Mouse (Mus musculus) midbrain, embryonic 12.5 days (tissue): ENCODE results near the gene Wdr11. TPM values are rescaled to one million over a fixed set of nuclear protein-coding genes. Genes with fewer than 3 reads are reported as not detected.

ENCODE experiments used
- ATAC-seq: fragments of 200-750 bp; cut with Nextera tagmentation; 2 replicates; pipeline ENCODE4 v1.8.0; 2017; ENCODE audit warnings: low read depth, moderate TSS enrichment, moderate library complexity; ENCODE audit not compliant: low FRiP score
- H3K27ac ChIP-seq: fragments of 300-500 bp; sonication (generic); replicated peaks from 2 replicates; pipeline ENCODE4 v1.5.1; 2016; ENCODE audit warnings: mild to moderate bottlenecking
- H3K27me3 ChIP-seq: fragments of 300-500 bp; sonication (generic); 2 replicates; pipeline ENCODE4 v1.6.1; 2016; ENCODE audit warnings: mild to moderate bottlenecking
- H3K36me3 ChIP-seq: fragments of 300-500 bp; sonication (generic); 2 replicates; pipeline ENCODE4 v1.6.1; 2016
- H3K4me1 ChIP-seq: fragments of 300-500 bp; sonication (generic); 2 replicates; pipeline ENCODE4 v1.6.1; 2016
- H3K4me2 ChIP-seq: fragments of 300-500 bp; sonication (generic); replicated peaks from 2 replicates; pipeline ENCODE4 v1.6.1; 2016; ENCODE audit warnings: mild to moderate bottlenecking, moderate library complexity
- H3K4me3 ChIP-seq: fragments of 300-500 bp; sonication (generic); 2 replicates; pipeline ENCODE4 v1.5.1; 2016; ENCODE audit warnings: mild to moderate bottlenecking
- H3K9ac ChIP-seq: fragments of 300-500 bp; sonication (generic); replicated peaks from 2 replicates; pipeline ENCODE4 v1.6.1; 2016; ENCODE audit warnings: mild to moderate bottlenecking, moderate library complexity
- H3K9me3 ChIP-seq: fragments of 300-500 bp; sonication (generic); 2 replicates; pipeline ENCODE4 v1.6.1; 2016; ENCODE audit warnings: mild to moderate bottlenecking
- WGBS: fragments of 180-500 bp; shearing (Covaris S2); methylation state at CpG from one replicate; pipeline ENCODE4 v1.1.7; 2016; 5-methylcytosine and 5-hydroxymethylcytosine counted together
- polyA plus RNA-seq: library from polyadenylated mRNA; unstranded; fragments of >200 nt; fragmentation: Nextera tagmentation; extraction: Ambion mirVana; gene quantifications from 2 replicates; pipeline ENCODE4 v1.2.1, GENCODE M21; 2016

Wdr11 gene
- polyA plus RNA-seq, 1 experiment from 2014 or later = 45.0 TPM

DNA sequence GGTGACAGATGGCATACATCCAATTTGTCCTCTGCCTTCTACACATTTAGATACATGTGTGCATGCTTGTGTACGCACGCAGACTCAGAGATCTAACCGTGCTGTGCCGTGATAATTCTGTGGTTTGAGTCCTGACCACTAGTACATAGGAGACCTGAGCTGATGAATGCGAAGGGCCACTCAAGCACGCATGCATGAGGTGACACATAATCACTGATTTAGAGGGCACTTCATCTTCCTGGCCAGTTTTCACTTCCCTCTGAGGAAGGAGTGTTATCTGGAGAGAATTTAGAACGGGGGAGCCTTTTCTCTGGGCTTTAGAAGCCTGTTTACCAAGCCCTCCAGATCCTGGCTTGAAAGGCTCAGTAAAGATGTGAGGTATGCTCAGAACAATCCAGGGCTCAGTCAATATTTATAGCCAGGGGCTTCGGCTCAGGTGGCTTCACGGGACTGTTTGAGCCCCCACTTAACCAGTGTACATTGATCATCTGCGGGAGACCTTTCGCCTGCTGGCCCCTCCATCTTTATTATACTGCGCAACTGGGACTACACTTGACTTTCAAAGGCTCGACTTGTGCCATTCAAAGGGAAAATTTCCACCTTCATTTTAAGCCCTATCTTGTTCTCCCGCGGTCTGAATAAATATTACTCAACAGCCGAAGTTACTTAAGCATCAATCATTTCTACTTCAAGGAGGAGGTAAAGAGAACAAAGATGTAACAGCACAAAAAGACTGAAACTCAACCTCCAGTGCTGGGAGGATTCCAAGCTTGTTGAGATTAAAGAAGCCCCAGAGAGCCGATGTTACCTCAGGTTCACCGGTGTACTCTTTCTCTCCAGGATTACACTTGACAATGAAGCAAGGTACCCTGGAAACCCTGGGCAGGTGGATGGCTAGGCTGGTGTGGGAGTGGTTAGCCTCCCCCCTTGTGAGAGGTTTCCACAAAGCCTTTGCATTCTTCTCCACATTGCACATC is 80.3 kb downstream of the Wdr11 start:
- H3K9ac ChIP-seq = no peak overlapping the region
- 82% methylated on average over 18 of the region's 18 CpGs for WGBS
- no peaks in the 10 kb centered on the region for H3K9me3 ChIP-seq
- peaks cover 10% of the 10 kb centered on the region for H3K4me1 ChIP-seq
- H3K4me3 ChIP-seq = no peak overlapping the region
- no peak overlapping the region for H3K27ac ChIP-seq
- H3K36me3 ChIP-seq = no peaks in the 10 kb centered on the region
- no peak for ATAC-seq
- peaks cover 4% of the 10 kb centered on the region; the same call in 1 of the 2 replicates for H3K27me3 ChIP-seq
- H3K4me2 ChIP-seq = no peak overlapping the region

DNA sequence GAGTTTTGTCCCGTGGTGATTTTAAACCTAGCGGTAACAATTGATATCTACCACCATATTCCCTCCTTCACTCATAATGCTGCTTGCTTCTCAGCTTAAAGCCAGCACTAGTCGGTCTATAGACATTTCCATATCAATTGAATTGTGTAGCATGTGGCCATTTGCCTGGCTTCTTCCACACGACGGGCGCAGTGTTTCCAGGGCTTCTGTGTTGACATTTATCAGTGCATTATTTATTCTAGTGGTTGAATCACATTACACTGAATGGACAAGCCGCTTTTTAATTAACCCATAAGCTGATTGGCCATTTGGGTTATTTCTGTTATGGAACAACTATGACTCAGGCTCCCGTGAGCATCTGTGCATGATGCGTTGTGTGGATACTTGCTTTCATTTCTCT is 82.1 kb downstream of the Wdr11 start:
- Histone ChIP-seq H3K4me3 (no peak overlapping the region), H3K9ac (no peak overlapping the region), H3K27me3 (peaks cover 4% of the 10 kb centered on the region; the same call in 1 of the 2 replicates), H3K4me1 (peaks cover 13% of the 10 kb centered on the region), H3K27ac (no peak overlapping the region), H3K4me2 (no peak overlapping the region), H3K36me3 (no peaks in the 10 kb centered on the region), H3K9me3 (no peaks in the 10 kb centered on the region)
- no peak for ATAC-seq
- 49% methylated on average over 9 of the region's 9 CpGs for WGBS

DNA sequence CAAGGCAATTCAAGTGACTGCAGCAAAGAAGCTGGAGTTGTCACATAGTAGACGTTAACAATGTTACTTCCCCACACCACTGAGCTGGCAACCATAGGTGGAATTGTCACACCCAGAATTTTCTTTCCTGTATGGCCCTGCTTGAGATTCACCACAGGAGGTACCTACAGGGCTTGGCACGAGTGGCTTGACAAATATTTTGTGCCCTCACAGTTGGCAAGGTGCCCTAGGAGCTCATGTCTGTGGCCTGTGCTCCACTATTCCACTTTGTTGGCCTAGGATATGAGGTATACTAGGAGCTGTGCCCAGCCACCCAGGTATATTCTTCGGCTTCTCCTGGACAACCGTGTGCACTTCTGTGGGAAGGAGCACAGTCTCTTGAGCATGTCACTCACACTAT is 82.9 kb downstream of the Wdr11 start:
- 81% methylated on average over 4 of the region's 4 CpGs for WGBS
- Histone ChIP-seq H3K4me3 (no peak overlapping the region), H3K36me3 (no peaks in the 10 kb centered on the region), H3K9me3 (no peaks in the 10 kb centered on the region), H3K27me3 (peaks cover 7% of the 10 kb centered on the region; the same call in 1 of the 2 replicates), H3K27ac (no peak overlapping the region), H3K4me1 (peaks cover 13% of the 10 kb centered on the region), H3K4me2 (no peak overlapping the region), H3K9ac (no peak overlapping the region)
- ATAC-seq = no peak

DNA sequence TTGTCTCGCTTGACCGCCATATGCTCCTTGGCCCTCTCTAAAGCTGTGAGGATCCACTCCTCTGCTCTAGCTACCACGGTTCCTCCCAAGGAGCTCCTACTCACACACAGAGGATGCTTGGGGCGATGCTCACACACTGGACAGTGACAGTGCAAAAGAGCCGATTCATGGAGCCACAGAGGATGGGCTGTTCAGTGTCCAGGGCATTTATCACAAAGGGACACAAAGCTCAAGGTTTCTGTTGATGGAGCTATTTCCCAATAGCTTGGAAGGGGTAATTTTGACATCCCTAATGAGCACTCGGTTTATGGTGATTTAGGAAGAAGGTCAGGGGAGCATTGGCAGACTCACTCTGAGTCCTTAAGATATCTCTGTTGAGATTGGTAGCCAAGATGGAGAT is 84.2 kb downstream of the Wdr11 start:
- Histone ChIP-seq H3K36me3 (no peaks in the 10 kb centered on the region), H3K4me1 (peaks cover 19% of the 10 kb centered on the region), H3K9ac (no peak overlapping the region), H3K27ac (no peak overlapping the region), H3K4me3 (no peak overlapping the region), H3K27me3 (peaks cover 9% of the 10 kb centered on the region; the same call in 1 of the 2 replicates), H3K9me3 (no peaks in the 10 kb centered on the region), H3K4me2 (no peak overlapping the region)
- no peak for ATAC-seq
- WGBS = 91% methylated on average over 6 of the region's 6 CpGs

DNA sequence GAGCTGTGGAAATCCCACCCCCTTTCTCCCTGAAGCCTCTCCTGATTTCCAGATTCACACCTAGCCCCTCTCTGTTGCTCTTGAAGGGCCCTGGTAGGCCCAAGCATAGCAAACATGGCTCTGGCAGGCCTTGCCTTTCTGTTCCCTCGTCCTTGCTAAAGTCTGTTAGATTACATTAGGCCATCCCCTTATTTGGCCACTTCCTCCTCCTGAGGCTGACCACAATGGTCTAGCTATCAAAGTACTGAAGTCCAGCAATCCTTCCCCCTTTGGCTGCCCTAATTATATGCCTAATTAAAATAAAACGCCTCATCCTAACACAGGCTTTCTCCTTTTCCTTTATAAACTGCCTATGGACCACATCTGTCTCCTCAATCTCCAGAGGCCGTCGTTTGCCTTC is 85.5 kb downstream of the Wdr11 start:
- Histone ChIP-seq H3K27me3 (peaks cover 13% of the 10 kb centered on the region; the same call in 1 of the 2 replicates), H3K4me1 (peaks cover 22% of the 10 kb centered on the region)
- ATAC-seq = no peak

DNA sequence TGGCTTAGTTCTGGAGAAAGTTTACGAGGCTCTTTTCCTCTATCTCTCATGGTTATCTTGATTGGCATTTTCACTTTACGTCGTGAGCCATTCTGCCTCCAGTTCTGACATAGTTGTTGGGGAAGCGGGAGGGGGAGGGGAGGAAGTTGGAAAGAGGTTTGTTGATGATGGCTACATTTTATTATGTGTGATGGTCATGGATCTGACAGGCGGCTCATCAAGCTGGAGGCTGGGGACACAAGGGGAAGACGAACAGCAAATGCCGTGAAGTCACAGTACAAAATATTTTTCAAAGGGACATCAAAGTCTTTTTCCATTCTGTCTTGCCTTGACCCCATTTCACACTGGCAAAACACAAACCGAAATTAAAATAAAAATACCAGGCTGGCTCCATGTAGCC is 86.8 kb downstream of the Wdr11 start:
- WGBS = 73% methylated on average over 8 of the region's 8 CpGs
- Histone ChIP-seq H3K4me2 (no peak overlapping the region), H3K4me3 (no peak overlapping the region), H3K27me3 (peaks cover 20% of the 10 kb centered on the region; the same call in 1 of the 2 replicates), H3K36me3 (no peaks in the 10 kb centered on the region), H3K4me1 (peaks cover 20% of the 10 kb centered on the region), H3K27ac (no peak overlapping the region), H3K9me3 (no peaks in the 10 kb centered on the region), H3K9ac (no peak overlapping the region)
- no peak for ATAC-seq

More for the DNA sequence above, 85.5 kb downstream of the Wdr11 start:
- no peaks in the 10 kb centered on the region for H3K36me3 ChIP-seq
- H3K4me2 ChIP-seq = no peak overlapping the region
- no peak overlapping the region for H3K4me3 ChIP-seq
- no peaks in the 10 kb centered on the region for H3K9me3 ChIP-seq
- H3K9ac ChIP-seq = no peak overlapping the region
- H3K27ac ChIP-seq = no peak overlapping the region
- 75% methylated on average over 4 of the region's 4 CpGs for WGBS

DNA sequence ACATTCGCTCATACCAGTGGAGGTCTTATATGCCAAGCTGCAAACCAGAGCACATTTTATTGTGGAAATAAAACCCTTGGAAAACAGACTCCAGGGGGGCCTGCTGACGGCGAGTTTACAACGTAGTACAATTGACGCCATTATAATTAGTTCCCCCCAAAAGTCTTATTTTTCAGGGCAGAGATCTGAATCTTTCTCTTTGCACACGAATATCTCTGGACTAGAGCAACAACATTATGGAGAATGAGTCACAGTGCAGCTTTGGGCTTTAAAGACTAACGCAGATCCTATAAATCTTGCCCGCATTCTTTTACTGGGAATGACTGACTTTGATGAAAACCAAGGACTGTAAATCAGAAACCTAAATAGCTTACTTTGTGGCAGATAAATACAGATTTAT is 87.3 kb downstream of the Wdr11 start:
- H3K9me3 ChIP-seq = no peaks in the 10 kb centered on the region
- WGBS = 75% methylated on average over 8 of the region's 8 CpGs
- no peak for ATAC-seq
- H3K9ac ChIP-seq = no peak overlapping the region
- H3K27me3 ChIP-seq = peaks cover 20% of the 10 kb centered on the region; the same call in 1 of the 2 replicates
- H3K4me1 ChIP-seq = peaks cover 15% of the 10 kb centered on the region; the same call in 1 of the 2 replicates
- no peaks in the 10 kb centered on the region for H3K36me3 ChIP-seq
- H3K4me2 ChIP-seq = no peak overlapping the region
- H3K4me3 ChIP-seq = no peak overlapping the region
- no peak overlapping the region for H3K27ac ChIP-seq

DNA sequence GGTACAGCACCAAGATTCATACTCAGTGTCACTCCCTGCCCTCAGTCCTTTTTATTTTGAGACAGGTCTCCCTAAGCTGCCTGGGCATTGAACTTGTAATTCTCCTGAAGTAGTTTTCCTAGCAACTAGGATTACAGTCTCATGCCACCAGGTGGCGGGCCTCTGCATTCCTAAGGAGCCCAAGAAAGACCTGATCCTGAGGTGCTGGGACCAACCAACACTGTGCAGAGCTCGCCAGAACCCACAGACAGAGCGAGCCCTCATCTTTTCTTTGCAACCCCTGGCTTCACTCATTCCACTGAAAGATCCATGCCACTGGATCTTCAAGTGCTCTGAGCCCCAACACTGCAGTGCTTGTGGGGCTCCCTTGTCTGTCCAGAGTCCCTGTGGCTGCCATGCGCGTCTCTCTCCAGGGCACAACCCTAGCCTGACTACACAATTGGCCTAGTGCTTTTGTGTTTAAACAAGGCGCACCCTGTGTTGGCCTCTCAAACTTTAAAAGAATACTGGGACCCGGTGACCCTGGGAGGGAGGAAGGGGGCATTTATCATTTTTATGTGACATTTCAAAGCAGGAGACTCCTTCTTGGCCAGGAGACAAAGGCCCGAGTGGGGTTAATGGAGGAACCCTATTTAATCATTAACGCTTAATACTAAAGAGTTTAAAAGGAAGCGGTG is 89.0 kb downstream of the Wdr11 start:
- no peak overlapping the region for H3K4me3 ChIP-seq
- H3K27me3 ChIP-seq = peaks cover 20% of the 10 kb centered on the region; the same call in 1 of the 2 replicates
- peaks cover 13% of the 10 kb centered on the region; the same call in 1 of the 2 replicates for H3K4me1 ChIP-seq
- ATAC-seq = no peak
- H3K9ac ChIP-seq = no peak overlapping the region
- H3K9me3 ChIP-seq = no peaks in the 10 kb centered on the region
- 44% methylated on average over 10 of the region's 10 CpGs for WGBS
- no peak overlapping the region for H3K4me2 ChIP-seq
- no peak overlapping the region for H3K27ac ChIP-seq
- no peaks in the 10 kb centered on the region for H3K36me3 ChIP-seq

DNA sequence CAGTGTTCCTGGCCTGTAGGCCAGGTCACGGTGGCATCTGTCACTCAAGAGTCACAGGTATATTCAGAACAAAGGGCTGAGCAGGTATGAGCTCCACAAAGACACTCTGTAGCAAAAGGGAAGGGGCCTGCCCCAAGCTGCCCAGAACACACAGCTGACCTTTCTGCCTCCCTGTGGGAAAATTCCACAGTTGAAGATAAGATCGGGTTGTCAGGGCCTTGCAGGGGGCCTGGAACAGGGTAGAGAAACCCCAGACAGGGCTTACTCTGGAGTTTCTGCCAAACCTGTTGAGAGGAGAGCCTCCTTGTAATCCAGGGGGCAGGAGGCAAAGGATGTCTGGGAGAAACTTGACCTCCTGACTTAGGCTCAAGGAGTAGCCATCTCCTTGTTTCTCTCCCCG is 90.9 kb downstream of the Wdr11 start:
- Histone ChIP-seq H3K36me3 (no peaks in the 10 kb centered on the region), H3K9me3 (no peaks in the 10 kb centered on the region), H3K4me2 (no peak overlapping the region), H3K4me1 (peaks cover 13% of the 10 kb centered on the region; the same call in 1 of the 2 replicates), H3K27me3 (peaks cover 20% of the 10 kb centered on the region; the same call in 1 of the 2 replicates), H3K4me3 (no peak overlapping the region), H3K9ac (no peak overlapping the region), H3K27ac (no peak overlapping the region)
- WGBS = 80% methylated on average over 3 of the region's 3 CpGs
- ATAC-seq = no peak

DNA sequence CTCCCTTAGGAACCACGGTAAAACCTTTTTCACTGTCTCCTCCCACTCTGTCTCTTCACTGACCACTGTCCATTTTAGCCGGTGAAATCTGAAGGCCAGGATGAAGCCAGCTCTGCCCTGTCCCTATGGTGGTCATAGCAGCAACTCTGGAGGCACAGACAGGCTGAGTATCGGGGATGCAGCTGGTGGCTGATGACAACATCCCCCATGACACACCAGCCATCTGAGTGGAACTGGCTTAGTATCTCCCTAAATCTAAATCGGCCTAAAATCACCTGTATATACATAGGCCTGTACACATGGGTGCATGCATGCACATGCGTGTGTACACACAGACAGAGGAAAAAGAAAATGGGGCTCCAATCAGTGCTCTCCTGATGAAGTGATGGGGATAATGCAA is 93.7 kb downstream of the Wdr11 start:
- no peak for ATAC-seq
- no peaks in the 10 kb centered on the region for H3K9me3 ChIP-seq
- H3K27me3 ChIP-seq = peaks cover 18% of the 10 kb centered on the region; the same call in 1 of the 2 replicates
- no peak overlapping the region for H3K4me2 ChIP-seq
- 80% methylated on average over 5 of the region's 5 CpGs for WGBS
- H3K27ac ChIP-seq = no peak overlapping the region
- H3K36me3 ChIP-seq = no peaks in the 10 kb centered on the region
- no peak overlapping the region for H3K4me3 ChIP-seq
- H3K4me1 ChIP-seq = peaks cover 9% of the 10 kb centered on the region; the same call in 1 of the 2 replicates
- H3K9ac ChIP-seq = no peak overlapping the region
